Mouse (Mus musculus) natural killer cell, adult 2 months (primary cell): ENCODE measurements at regions not wholly inside any gene's neighbourhood (a gene's known extent, or its start where the extent isn't known, plus 50 kb on each side); places are given as distances from the start of the nearest gene placed in this dataset.

ENCODE experiments used
- DNase-seq, 2 experiments: peaks; one replicate each; pipeline ENCODE4 v3.0.0; 2022; ENCODE audit warnings: low spot score in 2 of 2

- no peak for DNase-seq
These were observed 492.5 kb upstream of the Nr5a2 start for GRCm38 (mm10) chr1:137452749-137453148.

- no peak for DNase-seq
These were observed 486.2 kb upstream of the Nr5a2 start for GRCm38 (mm10) chr1:137446497-137446896.

GRCm38 (mm10) chr1:137428110-137428509 lies 467.9 kb upstream of the Nr5a2 start:
- no peak for DNase-seq

GRCm38 (mm10) chr1:137418388-137418787 lies 458.1 kb upstream of the Nr5a2 start:
- DNase-seq, result no peak

GRCm38 (mm10) chr1:137396736-137397135 lies 436.5 kb upstream of the Nr5a2 start:
- no peak for DNase-seq

GRCm38 (mm10) chr1:137387509-137387908 lies 427.3 kb upstream of the Nr5a2 start:
- DNase-seq, result no peak

- DNase-seq, result no peak
These were observed 418.1 kb upstream of the Nr5a2 start for GRCm38 (mm10) chr1:137378072-137378985.

- no peak for DNase-seq
These were observed 416.4 kb upstream of the Nr5a2 start for GRCm38 (mm10) chr1:137376685-137377084.

- DNase-seq, result no peak
These were observed 414.4 kb upstream of the Nr5a2 start for GRCm38 (mm10) chr1:137374641-137375040.

- DNase-seq, result no peak
These were observed 413.5 kb upstream of the Nr5a2 start for GRCm38 (mm10) chr1:137373509-137374420.

GRCm38 (mm10) chr1:137372236-137372635 lies 412.0 kb upstream of the Nr5a2 start:
- no peak for DNase-seq

GRCm38 (mm10) chr1:137364396-137364795 lies 404.1 kb upstream of the Nr5a2 start:
- DNase-seq, result no peak

GRCm38 (mm10) chr1:137363969-137364368 lies 403.7 kb upstream of the Nr5a2 start:
- no peak for DNase-seq

- DNase-seq, result no peak
These were observed 403.3 kb upstream of the Nr5a2 start for GRCm38 (mm10) chr1:137363561-137363960.

- DNase-seq, result no peak
These were observed 400.7 kb upstream of the Nr5a2 start for GRCm38 (mm10) chr1:137360688-137361570.

DNA sequence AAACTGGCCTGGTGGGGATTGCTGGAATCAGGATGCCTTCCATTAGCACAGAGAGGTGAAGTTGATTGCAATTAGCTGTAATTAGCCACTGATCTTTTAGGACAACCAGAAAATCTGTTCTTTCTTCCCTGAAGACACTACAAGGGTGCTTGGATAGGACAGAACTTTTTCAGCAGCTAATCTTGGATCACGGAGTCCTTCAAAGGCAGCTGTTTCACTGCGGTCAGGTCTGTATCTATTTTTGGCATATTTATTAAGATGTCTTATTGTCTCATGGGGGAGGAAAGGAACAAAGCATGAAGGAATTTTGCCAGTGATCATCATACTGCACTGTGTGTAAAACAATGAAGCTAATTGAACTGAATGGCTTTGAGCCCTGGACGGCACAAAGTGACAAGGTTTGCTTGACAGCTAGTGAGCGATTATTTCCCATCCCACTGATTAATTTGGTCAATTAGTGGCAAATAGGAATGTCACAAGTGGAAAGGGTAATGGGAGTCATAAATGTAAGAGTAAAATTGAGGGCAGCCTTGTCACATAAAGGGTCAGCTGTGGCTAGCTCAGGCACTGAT lies 395.8 kb upstream of the Nr5a2 start:
- DNase-seq, result no peak

DNA sequence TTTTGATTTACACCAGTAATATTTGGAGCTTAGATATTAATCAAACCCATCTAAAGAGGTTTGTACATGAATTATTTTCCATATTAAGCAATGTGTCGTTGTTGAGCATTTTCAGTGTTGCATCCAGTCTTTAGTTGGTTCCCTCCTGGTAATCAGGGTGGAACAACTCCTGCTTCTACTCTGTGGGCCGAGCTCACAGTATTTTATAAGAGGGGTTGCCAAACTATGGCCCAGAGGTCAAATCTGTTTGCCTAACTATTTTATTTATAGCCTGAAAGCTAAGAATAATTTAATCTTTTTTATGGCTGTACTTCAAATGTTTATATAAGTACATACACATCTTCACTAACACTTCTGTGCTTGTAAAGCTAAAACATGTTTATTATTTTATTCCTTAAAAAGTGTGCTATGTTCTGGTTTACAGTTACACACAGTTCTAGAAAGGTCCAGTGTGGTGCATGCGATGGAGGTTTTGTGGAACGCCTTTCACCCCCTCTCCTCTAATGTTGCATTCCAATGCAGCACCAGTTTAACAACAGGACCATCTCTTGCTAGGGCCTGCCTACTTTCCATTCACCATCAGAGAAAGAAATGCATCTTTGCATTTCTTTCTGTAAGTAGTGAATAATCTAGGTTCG lies 392.3 kb upstream of the Nr5a2 start:
- DNase-seq, result no peak

DNA sequence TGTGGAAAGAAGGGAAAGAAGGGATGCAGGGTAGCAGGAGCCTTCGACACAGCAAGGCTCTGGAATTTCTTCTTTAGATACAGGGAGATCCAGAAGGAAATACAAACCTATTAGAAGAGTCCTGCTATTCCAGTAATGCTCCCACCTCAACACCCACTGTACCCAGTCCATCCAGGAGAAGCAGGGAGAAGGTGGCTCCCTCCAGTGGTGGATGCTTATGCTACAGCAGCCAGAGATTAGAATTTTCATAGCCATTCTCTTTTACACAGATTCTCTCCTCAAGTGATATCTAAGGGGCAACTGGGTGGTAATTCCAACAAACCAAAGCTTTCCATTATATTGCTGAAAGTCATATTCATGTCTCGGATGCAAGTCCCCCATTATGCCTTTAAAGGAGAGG lies 373.9 kb upstream of the Nr5a2 start:
- no peak for DNase-seq

GRCm38 (mm10) chr1:137332108-137332769 lies 372.0 kb upstream of the Nr5a2 start:
- no peak for DNase-seq

- DNase-seq, result no peak
These were observed 371.5 kb upstream of the Nr5a2 start for GRCm38 (mm10) chr1:137331746-137332107.
